Mouse (Mus musculus) mouse embryonic stem cell (cell line): Measurements from ENCODE around the gene Ntsr2.

ENCODE experiments used
- in situ Hi-C, 2 experiments: fragments of 300-500 bp; cut with MboI; formaldehyde crosslinking; loops; 1 replicate in 1 of 2; 3 replicates in 1 of 2; pipeline ENCODE4 v1.14.3; 2019 to 2020; ENCODE audit warnings: low sequenced_read_pairs in 2 of 2, low pct_unique_long_range_greater_than_20kb in 1 of 2, mixed read lengths in 1 of 2; ENCODE audit not compliant: unreplicated experiment in 1 of 2

The Ntsr2 gene

GRCm38 (mm10) chr12:16653332-16654093 lies at the start of gene Ntsr2:
Gene Ntsr2 (plus strand): TSS chr12:16653382.
- in situ Hi-C loops, result no loop called here

DNA sequence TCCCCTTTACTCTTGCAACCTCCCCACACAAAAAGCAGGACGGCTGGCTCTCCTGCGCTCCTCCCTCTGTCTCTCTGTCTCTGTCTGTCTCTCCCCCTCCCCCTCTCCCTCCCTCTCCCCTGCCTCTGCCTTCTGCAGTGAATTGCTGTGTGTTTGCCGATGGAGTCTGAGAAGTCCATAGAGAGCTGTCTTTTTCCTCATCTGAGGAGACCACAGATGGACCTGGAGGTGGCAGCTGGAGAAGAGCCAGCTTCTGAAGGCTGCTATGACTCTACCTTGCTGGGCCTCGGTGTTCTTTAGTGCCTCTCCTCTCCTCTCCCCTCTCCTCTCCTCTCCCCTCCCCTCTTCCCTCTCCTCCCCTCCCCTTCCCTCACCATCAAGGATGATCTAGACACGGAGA lies 47.6 kb upstream of the Ntsr2 start:
- in situ Hi-C loops, result no loop called here

GRCm38 (mm10) chr12:16610936-16611335 lies 42.2 kb upstream of the Ntsr2 start, which contains the start of gene Lpin1:
Gene Lpin1 (minus strand): TSS chr12:16610966.
- in situ Hi-C loops, result no loop called here

DNA sequence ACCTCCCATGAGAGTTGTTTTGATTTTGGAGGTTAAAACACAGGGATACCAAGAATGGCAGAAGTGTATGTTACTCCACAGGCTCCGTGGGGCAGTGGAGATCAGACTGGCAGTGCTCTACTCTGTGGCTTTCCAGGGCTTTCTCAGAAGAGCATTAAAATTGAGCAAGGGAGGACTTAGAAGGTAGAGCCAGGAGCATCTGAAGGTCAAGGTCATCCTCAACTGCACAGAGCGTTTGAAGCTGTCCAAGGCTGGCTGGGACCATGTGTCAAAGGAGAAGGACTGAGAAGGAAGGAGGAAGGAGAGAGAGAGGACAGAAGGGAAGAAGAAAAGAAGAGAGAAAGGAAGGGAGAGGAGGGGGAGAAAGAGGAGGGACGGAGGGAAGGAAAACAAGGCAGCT lies 38.6 kb upstream of the Ntsr2 start:
- in situ Hi-C loops, result no loop called here

- in situ Hi-C loops, result no loop called here
Measured at GRCm38 (mm10) chr12:16615738-16616137, 37.4 kb upstream of the Ntsr2 start.

- in situ Hi-C loops, result no loop called here
Measured at GRCm38 (mm10) chr12:16618512-16619274, 34.5 kb upstream of the Ntsr2 start.

DNA sequence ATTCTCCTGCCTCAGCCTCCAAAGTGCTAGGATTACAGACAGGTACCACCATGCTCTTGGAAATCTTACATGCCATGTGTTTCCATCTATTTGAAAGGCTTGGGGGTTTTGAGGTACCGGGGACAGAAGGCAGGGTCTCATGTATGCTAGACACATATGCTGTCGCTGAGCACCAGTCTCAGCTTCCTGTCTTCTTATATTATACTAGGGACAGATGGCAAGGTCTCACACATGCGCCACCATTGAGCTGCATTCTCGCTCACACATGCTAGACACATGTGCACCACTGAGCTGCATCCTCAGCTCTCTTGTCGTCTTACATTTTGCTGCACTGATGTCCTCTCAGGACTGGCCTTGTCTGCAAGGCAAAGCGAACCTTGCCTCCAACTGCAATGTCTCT lies 33.7 kb upstream of the Ntsr2 start:
- in situ Hi-C loops, result no loop called here

DNA sequence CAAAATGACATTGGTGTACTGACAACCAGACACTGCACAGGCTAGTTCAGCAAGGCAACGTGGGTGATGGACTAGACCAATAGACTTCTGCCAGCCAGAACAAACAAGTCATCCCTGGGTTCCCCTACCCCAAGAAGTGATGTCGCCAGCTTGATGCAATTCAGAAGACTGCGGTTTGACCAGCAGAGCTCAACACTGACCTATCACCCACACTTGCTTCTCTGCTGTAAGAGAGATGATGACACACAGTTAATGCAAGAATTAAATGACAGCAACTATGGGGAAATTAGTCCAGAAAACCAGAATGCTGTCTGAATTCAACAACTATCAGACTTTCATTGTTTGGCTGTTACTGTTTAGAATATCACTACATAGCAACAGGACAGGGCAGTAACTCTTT lies 33.0 kb upstream of the Ntsr2 start:
- in situ Hi-C loops, result no loop called here

- in situ Hi-C loops, result loop anchor here (5.0 to 10.0 kb wide), 2 partner anchors 63 to 66 kb away; no protein-coding TSS in a partner anchor
Measured at GRCm38 (mm10) chr12:16630152-16630865, 22.9 kb upstream of the Ntsr2 start.

GRCm38 (mm10) chr12:16630866-16631185 lies 22.4 kb upstream of the Ntsr2 start:
- in situ Hi-C loops, result loop anchor here (5.0 to 10.0 kb wide), 2 partner anchors 64 to 66 kb away; no protein-coding TSS in a partner anchor

GRCm38 (mm10) chr12:16631423-16631822 lies 21.8 kb upstream of the Ntsr2 start:
- in situ Hi-C loops, result loop anchor here (5.0 to 10.0 kb wide), 2 partner anchors 64 to 67 kb away; no protein-coding TSS in a partner anchor

GRCm38 (mm10) chr12:16633235-16633634 lies 19.9 kb upstream of the Ntsr2 start:
- in situ Hi-C loops, result loop anchor here (5.0 to 10.0 kb wide), 2 partner anchors 66 to 68 kb away; no protein-coding TSS in a partner anchor

GRCm38 (mm10) chr12:16634075-16634813 lies 18.9 kb upstream of the Ntsr2 start:
- in situ Hi-C loops, result loop anchor here (5.0 to 10.0 kb wide), 2 partner anchors 67 to 69 kb away; no protein-coding TSS in a partner anchor

GRCm38 (mm10) chr12:16635816-16636215 lies 17.4 kb upstream of the Ntsr2 start:
- in situ Hi-C loops, result loop anchor here in 1 of 2 experiments (10.0 kb wide), 1 partner anchor 71 kb away; no protein-coding TSS in a partner anchor

- in situ Hi-C loops, result loop anchor here in 1 of 2 experiments (10.0 kb wide), 1 partner anchor 74 kb away; no protein-coding TSS in a partner anchor
Measured at GRCm38 (mm10) chr12:16639078-16639771, 14.0 kb upstream of the Ntsr2 start.

GRCm38 (mm10) chr12:16640075-16640474 lies 13.1 kb upstream of the Ntsr2 start:
- in situ Hi-C loops, result no loop called here

DNA sequence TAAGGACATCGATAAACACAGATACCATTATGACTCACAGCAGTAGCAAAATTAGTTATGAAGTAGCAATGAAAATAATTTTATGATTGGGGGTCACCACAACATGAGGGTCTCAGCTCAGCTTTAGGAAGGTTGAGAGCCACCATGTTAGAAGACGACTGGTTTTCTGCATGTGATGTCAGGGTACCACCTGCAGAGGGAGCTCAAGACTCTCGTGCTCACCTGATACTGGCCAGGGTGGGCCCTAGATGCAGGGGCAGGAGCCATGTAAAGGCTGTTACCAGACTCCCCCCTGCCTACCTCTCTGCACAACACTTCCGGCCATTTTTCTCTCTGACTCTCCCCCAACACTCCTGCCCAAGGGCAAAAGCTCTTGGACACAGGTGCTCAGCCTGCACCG lies 11.2 kb upstream of the Ntsr2 start:
- in situ Hi-C loops, result no loop called here
